Mouse (Mus musculus): Measurements from ENCODE around the gene Khdrbs1. TPM values are rescaled to one million over a fixed set of nuclear protein-coding genes. Genes with fewer than 3 reads are reported as not detected.
A peak's percentile ranks its signal among the peaks of the same experiment; 100 is the strongest.
"Not testable (repeated sequence)": the region's sequence is repeated elsewhere in the genome, so short reads cannot be mapped to it uniquely, and the experiment has no call there.

Khdrbs1 gene
- polyA plus RNA-seq, 1 experiment from 2014 or later: 59.4 TPM

GRCm38 (mm10) chr4:129770600-129770999 lies 28.5 kb upstream of the Khdrbs1 start:
- no peak overlapping the region for H3K4me2 ChIP-seq
- WGBS (ENCODE audit: insufficient replicate concordance): 36% methylated on average over 6 of the region's 6 CpGs
- no peak overlapping the region for H3K27ac ChIP-seq
- peaks cover 24% of the 10 kb centered on the region for H3K27me3 ChIP-seq (replicated peaks)
- no peaks in the 10 kb centered on the region for H3K36me3 ChIP-seq
- peaks cover 12% of the 10 kb centered on the region for H3K4me1 ChIP-seq
- H3K9ac ChIP-seq: no peak overlapping the region
- no peak overlapping the region for H3K4me3 ChIP-seq
- H3K9me3 ChIP-seq (replicated peaks): no peaks in the 10 kb centered on the region
- no peak for ATAC-seq

- peaks cover 24% of the 10 kb centered on the region for H3K27me3 ChIP-seq (replicated peaks)
- not testable (repeated sequence) for H3K27ac ChIP-seq; H3K4me3 ChIP-seq; H3K4me2 ChIP-seq; ATAC-seq; H3K36me3 ChIP-seq; H3K9ac ChIP-seq; H3K9me3 ChIP-seq (replicated peaks)
- H3K4me1 ChIP-seq: peaks cover 12% of the 10 kb centered on the region
- WGBS (ENCODE audit: insufficient replicate concordance): 43% methylated on average over 3 of the region's 3 CpGs
Observed at GRCm38 (mm10) chr4:129768742-129769141, 26.6 kb upstream of the Khdrbs1 start.

GRCm38 (mm10) chr4:129767782-129768181 lies 25.7 kb upstream of the Khdrbs1 start:
- Histone ChIP-seq H3K4me3 (no peak overlapping the region), H3K4me2 (no peak overlapping the region), H3K27me3 (replicated peaks) (peaks cover 23% of the 10 kb centered on the region), H3K27ac (no peak overlapping the region), H3K9me3 (replicated peaks) (no peaks in the 10 kb centered on the region), H3K9ac (no peak overlapping the region), H3K36me3 (no peaks in the 10 kb centered on the region), H3K4me1 (peaks cover 12% of the 10 kb centered on the region)
- 78% methylated on average over 8 of the region's 8 CpGs for WGBS (ENCODE audit: insufficient replicate concordance)
- ATAC-seq: no peak

- no peak overlapping the region for H3K4me3 ChIP-seq
- no peaks in the 10 kb centered on the region for H3K4me1 ChIP-seq
- H3K36me3 ChIP-seq: no peaks in the 10 kb centered on the region
- H3K27me3 ChIP-seq (replicated peaks): 0 out of 2 replicates have a peak, but pooled peaks cover 3% of the 10 kb centered on the region
- no peaks in the 10 kb centered on the region for H3K9me3 ChIP-seq (replicated peaks)
- H3K9ac ChIP-seq: no peak overlapping the region
- H3K27ac ChIP-seq: no peak overlapping the region
- H3K4me2 ChIP-seq: no peak overlapping the region
- ATAC-seq: no peak
- WGBS (ENCODE audit: insufficient replicate concordance): 64% methylated on average over 3 of the region's 3 CpGs
Observed at GRCm38 (mm10) chr4:129765351-129765750, 23.2 kb upstream of the Khdrbs1 start.

GRCm38 (mm10) chr4:129762496-129762895 lies 20.4 kb upstream of the Khdrbs1 start:
- ATAC-seq; H3K4me2 ChIP-seq; H3K27ac ChIP-seq; H3K9ac ChIP-seq; H3K27me3 ChIP-seq (replicated peaks); H3K36me3 ChIP-seq; H3K4me1 ChIP-seq; H3K4me3 ChIP-seq; H3K9me3 ChIP-seq (replicated peaks): not testable (repeated sequence)
- 67% methylated on average over 1 of the region's 1 CpGs for WGBS (ENCODE audit: insufficient replicate concordance)

- no peaks in the 10 kb centered on the region for H3K4me1 ChIP-seq
- no peak for ATAC-seq
- no peaks in the 10 kb centered on the region for H3K36me3 ChIP-seq
- no peaks in the 10 kb centered on the region for H3K9me3 ChIP-seq (replicated peaks)
- H3K27me3 ChIP-seq (replicated peaks): 0 out of 2 replicates have a peak, but pooled peaks cover 3% of the 10 kb centered on the region
- H3K4me2 ChIP-seq: no peak overlapping the region
- WGBS (ENCODE audit: insufficient replicate concordance): 29% methylated on average over 12 of the region's 12 CpGs
- H3K9ac ChIP-seq: no peak overlapping the region
- no peak overlapping the region for H3K4me3 ChIP-seq
- no peak overlapping the region for H3K27ac ChIP-seq
Observed at GRCm38 (mm10) chr4:129761606-129762005, 19.5 kb upstream of the Khdrbs1 start.

GRCm38 (mm10) chr4:129755455-129755854 lies 13.4 kb upstream of the Khdrbs1 start:
- Histone ChIP-seq H3K27me3 (replicated peaks) (peaks cover under 1% of the 10 kb centered on the region), H3K36me3 (no peaks in the 10 kb centered on the region), H3K4me1 (no peaks in the 10 kb centered on the region), H3K9me3 (replicated peaks) (no peaks in the 10 kb centered on the region), H3K4me3 (no peak overlapping the region), H3K4me2 (no peak overlapping the region), H3K9ac (no peak overlapping the region), H3K27ac (no peak overlapping the region)
- ATAC-seq: no peak
- WGBS (ENCODE audit: insufficient replicate concordance): 58% methylated on average over 1 of the region's 1 CpGs

- Histone ChIP-seq H3K9ac (no peak overlapping the region), H3K27me3 (replicated peaks) (no peaks in the 10 kb centered on the region; the same call in none of the 2 replicates), H3K4me2 (no peak overlapping the region), H3K4me3 (no peak overlapping the region), H3K4me1 (no peaks in the 10 kb centered on the region), H3K9me3 (replicated peaks) (no peaks in the 10 kb centered on the region), H3K27ac (no peak overlapping the region), H3K36me3 (no peaks in the 10 kb centered on the region)
- WGBS (ENCODE audit: insufficient replicate concordance): 56% methylated on average over 3 of the region's 3 CpGs
- ATAC-seq: no peak
Observed at GRCm38 (mm10) chr4:129754742-129755141, 12.6 kb upstream of the Khdrbs1 start.

GRCm38 (mm10) chr4:129750430-129750829 lies 8.3 kb upstream of the Khdrbs1 start:
- Histone ChIP-seq H3K4me3 (no peak overlapping the region), H3K4me1 (no peaks in the 10 kb centered on the region), H3K36me3 (no peaks in the 10 kb centered on the region), H3K9ac (no peak overlapping the region), H3K27ac (no peak overlapping the region), H3K9me3 (replicated peaks) (no peaks in the 10 kb centered on the region), H3K27me3 (replicated peaks) (no peaks in the 10 kb centered on the region; the same call in none of the 2 replicates), H3K4me2 (no peak overlapping the region)
- WGBS (ENCODE audit: insufficient replicate concordance): 44% methylated on average over 5 of the region's 5 CpGs
- no peak for ATAC-seq

- no peaks in the 10 kb centered on the region for H3K9me3 ChIP-seq (replicated peaks)
- peaks cover 20% of the 10 kb centered on the region for H3K4me1 ChIP-seq
- H3K4me3 ChIP-seq: no peak overlapping the region
- no peak overlapping the region for H3K27ac ChIP-seq
- no peaks in the 10 kb centered on the region; the same call in none of the 2 replicates for H3K27me3 ChIP-seq (replicated peaks)
- WGBS (ENCODE audit: insufficient replicate concordance): 76% methylated on average over 3 of the region's 3 CpGs
- no peak overlapping the region for H3K9ac ChIP-seq
- no peak for ATAC-seq
- no peak overlapping the region for H3K4me2 ChIP-seq
- no peaks in the 10 kb centered on the region for H3K36me3 ChIP-seq
Observed at GRCm38 (mm10) chr4:129746591-129746990, 4.5 kb upstream of the Khdrbs1 start.

- 62% methylated on average over 1 of the region's 1 CpGs for WGBS (ENCODE audit: insufficient replicate concordance)
Observed at GRCm38 (mm10) chr4:129746106-129746505, 4.0 kb upstream of the Khdrbs1 start.

GRCm38 (mm10) chr4:129743494-129743893 lies 1.4 kb upstream of the Khdrbs1 start:
- 57% methylated on average over 2 of the region's 2 CpGs for WGBS (ENCODE audit: insufficient replicate concordance)
- Histone ChIP-seq H3K4me1 (peaks cover 41% of the 10 kb centered on the region), H3K27ac (peak overlapping the region; percentile 92), H3K9ac (peak overlapping the region; percentile 99), H3K27me3 (replicated peaks) (no peaks in the 10 kb centered on the region), H3K9me3 (replicated peaks) (no peaks in the 10 kb centered on the region), H3K4me3 (peak overlapping the region; percentile 100; the same call in 1 of the 2 replicates), H3K4me2 (peak overlapping the region; percentile 82), H3K36me3 (peaks cover 11% of the 10 kb centered on the region; the same call in 1 of the 2 replicates)
- ATAC-seq: no peak

More at GRCm38 (mm10) chr4:129746106-129746505, 4.0 kb upstream of the Khdrbs1 start:
- H3K27me3 ChIP-seq (replicated peaks): no peaks in the 10 kb centered on the region; the same call in 1 of the 2 replicates
- H3K4me3 ChIP-seq: no peak overlapping the region
- no peak overlapping the region for H3K27ac ChIP-seq
- peaks cover 20% of the 10 kb centered on the region for H3K4me1 ChIP-seq
- no peak overlapping the region for H3K4me2 ChIP-seq
- no peaks in the 10 kb centered on the region for H3K36me3 ChIP-seq
- H3K9me3 ChIP-seq (replicated peaks): no peaks in the 10 kb centered on the region
- ATAC-seq: no peak
- no peak overlapping the region for H3K9ac ChIP-seq

- Histone ChIP-seq H3K27me3 (replicated peaks) (no peaks in the 10 kb centered on the region), H3K4me2 (peak overlapping the region; percentile 82), H3K4me1 (peaks cover 44% of the 10 kb centered on the region), H3K9ac (peak overlapping the region; percentile 99), H3K4me3 (peak overlapping the region; percentile 100), H3K27ac (peak overlapping the region; percentile 92), H3K9me3 (replicated peaks) (no peaks in the 10 kb centered on the region), H3K36me3 (peaks cover 14% of the 10 kb centered on the region)
- 9% methylated on average over 7 of the region's 7 CpGs for WGBS (ENCODE audit: insufficient replicate concordance)
- ATAC-seq: no peak
Observed at GRCm38 (mm10) chr4:129743010-129743390, 897 bp upstream of the Khdrbs1 start.

Data from liver, embryonic 12.5 days (tissue).